Mouse (Mus musculus) gastrocnemius, adult 18-20 months (tissue): ENCODE measurements around the gene Ppp2r5a. TPM values are rescaled to one million over a fixed set of nuclear protein-coding genes. Genes with fewer than 3 reads are reported as not detected.
A peak's percentile ranks its signal among the peaks of the same experiment; 100 is the strongest.
"Not testable (repeated sequence)": the region's sequence is repeated elsewhere in the genome, so short reads cannot be mapped to it uniquely, and the experiment has no call there.

Source experiments
- DNase-seq: peaks from one replicate; pipeline ENCODE4 v3.0.0; 2021; ENCODE audit warnings: low spot score
- long read RNA-seq, 2 experiments: library from polyadenylated mRNA; stranded (forward); transcript quantifications; one replicate each; pipeline ENCODE4 v2.0.0; 2021
- total RNA-seq, 2 experiments: library from RNA; stranded (reverse); gene quantifications; 2 replicates each; pipeline ENCODE4 v1.2.3; 2021

The Ppp2r5a gene
- 10 to 100 TPM; 66.2 to 76.8 TPM for total RNA-seq
- long read RNA-seq, experiment 1, transcript Ppp2r5a-201 (13 exons, 3,088 nt) = major isoform, 140 of 149 reads
- long read RNA-seq, experiment 1, partial matches to known transcripts = 2 of 149 reads
- long read RNA-seq, experiment 1, other reads (novel, unspliced or antisense) = 7 of 149 reads
- long read RNA-seq, experiment 2, transcript Ppp2r5a-201 (13 exons, 3,088 nt) = major isoform, 75 of 87 reads
- long read RNA-seq, experiment 2, partial matches to known transcripts = 6 of 87 reads
- long read RNA-seq, experiment 2, other reads (novel, unspliced or antisense) = 6 of 87 reads

DNA sequence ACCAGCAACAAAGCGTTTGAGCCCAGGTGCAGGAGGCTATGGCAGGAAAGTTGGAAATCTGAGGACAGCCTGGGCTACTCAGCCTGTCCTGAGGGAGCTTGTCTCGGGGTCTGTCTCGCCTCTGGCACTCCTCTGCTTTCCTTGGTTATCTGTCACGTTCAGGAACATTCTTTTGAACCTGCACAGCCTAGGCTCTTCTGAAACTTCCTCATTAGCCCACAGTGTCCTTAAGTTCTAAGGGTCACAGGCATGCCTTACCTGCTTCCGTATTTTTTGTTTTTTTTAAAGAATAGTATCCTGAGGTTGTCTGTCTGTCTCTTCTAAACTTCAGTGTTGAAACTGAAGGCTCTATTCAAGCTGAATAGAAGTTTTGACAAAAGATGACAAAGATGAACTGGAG, at the start of gene Ppp2r5a:
TSS of gene Ppp2r5a (minus strand) at position 199 of the 400 bp plus-strand sequence.
- DNase-seq = no peak

DNA sequence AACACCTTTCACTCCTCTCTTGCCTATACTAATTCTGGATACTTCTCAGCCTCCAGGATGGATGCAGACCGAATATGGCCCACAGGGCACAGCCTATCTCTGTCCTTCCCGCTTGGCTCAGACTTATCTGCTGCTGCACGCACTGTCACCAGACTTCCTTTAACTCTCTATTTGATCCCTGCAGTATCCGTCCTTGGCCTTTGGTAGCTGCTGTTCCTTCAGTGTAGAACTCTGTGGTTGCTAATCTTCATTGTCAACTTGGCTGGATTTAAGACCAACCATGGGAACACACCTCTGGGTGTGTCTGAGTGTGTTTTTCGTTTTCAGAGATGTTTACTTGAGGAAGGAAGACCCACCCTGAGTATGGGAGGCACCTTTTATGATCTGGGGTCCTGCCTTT, 47.5 kb upstream of the Ppp2r5a start:
- no peak for DNase-seq

DNA sequence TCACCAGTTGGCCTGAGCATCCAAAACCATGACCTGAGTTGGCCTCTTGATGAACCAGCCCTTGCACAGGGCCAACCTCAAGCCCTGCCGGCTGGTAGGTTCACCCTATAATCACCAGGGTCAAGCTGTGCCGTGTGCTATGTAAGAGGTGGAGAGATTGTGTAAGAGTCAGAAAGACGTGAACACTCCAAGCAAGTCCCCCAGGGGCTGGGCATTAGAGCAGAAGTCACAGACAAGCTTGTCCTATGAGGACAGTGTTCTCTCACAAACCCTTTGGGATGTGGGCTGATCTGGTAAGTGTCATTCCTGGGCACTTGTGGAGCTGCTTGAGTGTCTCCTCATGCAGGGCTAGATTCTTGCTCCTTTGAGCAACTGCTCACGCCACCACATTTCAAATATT, 46.5 kb upstream of the Ppp2r5a start:
- no peak for DNase-seq

DNA sequence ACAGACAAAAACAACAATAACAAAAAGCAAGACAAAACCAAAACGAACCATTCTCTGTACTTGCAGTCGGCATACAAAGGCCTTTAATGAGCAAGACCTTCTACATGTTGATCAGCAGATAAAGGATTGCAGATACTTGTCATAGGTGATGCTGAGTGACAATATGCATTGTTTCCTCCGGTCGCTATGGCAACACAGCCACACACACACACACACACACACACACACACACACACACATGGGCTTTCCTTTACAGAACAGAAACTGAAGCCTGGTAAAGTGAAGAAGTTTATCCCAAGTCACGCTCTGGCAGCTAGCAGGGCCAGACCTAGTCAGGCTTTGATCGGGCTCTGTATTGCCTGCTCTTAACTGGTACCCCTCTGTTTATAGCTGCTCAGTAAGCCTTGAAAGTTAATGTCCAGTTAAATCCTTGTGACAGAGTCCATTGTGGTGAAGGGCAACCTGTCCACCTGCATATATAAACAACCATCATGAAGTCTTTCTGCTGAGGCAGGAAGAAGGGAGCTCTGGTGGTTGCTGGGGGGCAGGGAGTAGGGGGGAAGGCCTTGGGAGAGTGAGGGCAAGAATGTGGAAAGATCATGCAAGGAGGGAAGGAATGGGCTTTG, 44.4 kb upstream of the Ppp2r5a start:
- DNase-seq = no peak

DNA sequence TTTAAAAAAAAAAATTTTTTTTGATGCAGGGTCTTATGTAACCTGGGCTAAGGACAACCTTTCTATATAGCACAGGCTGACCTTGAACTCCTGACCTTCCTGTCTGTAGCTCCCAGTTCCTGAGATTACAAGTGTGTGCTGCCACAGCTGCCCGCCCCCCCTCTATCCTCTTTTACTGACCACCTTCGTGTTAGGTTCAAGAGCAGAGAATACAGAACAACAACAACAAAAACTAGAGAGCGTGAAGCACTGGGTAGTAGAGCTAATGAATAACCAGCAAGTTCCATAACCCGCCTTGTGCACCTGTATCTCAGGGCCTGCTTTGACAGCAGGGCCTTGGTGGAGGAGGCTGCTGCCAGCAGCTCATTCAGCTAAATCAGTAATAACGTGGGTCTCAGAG, 43.2 kb upstream of the Ppp2r5a start:
- no peak for DNase-seq

DNA sequence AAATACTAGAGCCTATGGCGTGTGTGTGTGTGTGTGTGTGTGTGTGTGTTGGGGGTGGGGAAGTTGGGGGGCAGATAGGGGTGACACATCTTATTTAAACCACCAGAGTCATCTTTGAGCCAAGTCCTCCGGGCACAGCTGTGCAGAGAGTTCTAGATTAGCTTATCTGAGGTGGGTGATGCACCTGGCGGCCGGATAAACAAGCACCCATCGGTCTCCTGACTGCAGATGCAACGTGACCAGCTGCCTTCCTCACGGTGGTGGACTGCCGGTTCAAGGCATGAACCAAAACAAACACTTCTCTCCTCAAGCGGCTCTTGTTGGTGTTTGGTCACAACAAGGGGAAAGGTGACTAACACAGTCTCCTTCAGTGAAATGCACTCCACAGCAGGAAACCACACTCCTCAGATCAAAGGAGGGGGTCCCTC, 42.8 kb upstream of the Ppp2r5a start:
- DNase-seq = no peak

DNA sequence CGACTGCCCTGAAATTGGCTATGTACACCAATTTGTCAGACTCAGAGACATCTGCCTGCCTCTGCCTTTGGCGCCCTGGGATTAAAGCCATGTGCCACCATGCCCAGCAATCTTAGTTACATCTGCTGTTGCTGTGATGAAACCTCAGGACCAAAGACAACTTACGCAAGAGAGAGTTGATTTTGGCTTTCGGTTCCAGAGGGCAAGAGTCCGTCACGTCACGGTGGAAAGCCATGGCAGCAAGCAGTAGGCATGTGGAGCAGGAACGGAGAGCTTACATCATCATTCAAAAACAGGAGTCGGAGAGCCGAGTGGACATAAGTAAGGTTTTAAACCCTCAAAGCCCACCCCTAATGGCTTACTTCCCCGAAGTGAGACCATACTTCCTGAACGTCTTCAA, 42.3 kb upstream of the Ppp2r5a start:
- DNase-seq = no peak

DNA sequence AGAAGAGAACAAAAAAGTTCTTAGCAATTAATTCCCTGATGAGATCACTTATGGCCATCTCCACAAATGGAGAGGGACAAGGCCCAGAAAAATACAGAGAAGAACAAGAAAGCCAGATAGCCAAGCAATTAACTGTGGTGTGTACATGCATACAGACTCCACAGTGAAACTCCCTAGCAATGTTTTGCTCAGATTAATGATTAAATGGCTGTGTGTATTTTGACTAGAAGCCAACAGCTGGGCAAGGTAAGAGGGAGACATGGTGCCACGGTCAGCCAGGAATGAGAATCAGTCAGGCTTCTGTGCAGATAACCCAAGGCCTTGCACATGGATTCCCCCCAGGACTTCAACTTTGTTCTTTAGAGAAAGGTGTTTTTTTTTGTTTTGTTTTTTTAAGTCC, 41.4 kb upstream of the Ppp2r5a start:
- DNase-seq = no peak

DNA sequence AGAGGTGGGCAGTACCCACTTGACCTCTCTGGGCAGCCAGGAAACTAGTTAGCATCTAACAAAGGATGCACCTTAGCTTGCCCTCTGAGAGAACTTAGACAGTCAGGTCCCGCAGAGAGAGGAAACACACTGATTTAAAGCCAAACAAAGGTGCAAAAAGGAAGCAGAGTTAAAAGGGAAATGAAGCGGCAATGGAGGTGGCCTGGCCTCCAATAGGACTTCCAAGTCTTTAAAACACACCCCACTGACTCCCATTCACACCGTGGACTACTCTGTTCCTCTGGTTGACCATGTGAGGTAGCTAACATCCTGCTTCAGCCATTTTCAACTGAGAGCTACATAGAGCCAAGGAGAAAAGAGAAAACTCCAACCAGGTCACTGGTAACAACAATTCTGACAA, 35.9 kb upstream of the Ppp2r5a start:
- no peak for DNase-seq

DNA sequence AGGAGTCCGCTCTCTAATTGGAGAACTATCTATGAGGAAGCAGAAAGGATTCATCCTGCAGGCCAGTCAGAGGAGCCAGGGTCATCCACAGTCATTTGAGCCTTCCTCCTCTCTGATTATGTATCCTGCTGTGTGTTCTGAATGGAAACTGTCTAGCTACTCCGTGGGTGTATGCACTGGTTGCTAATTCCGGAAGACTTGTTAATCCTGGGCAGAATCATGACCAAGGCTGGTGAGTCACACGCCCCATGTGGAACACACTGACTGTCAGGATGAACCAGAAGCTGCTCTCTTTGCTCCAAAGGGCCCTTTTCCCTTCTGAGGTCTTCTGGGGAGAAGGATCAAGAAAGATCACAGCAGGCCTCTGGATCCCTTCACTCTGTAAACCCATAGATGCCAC, 35.5 kb upstream of the Ppp2r5a start:
- no peak for DNase-seq

DNA sequence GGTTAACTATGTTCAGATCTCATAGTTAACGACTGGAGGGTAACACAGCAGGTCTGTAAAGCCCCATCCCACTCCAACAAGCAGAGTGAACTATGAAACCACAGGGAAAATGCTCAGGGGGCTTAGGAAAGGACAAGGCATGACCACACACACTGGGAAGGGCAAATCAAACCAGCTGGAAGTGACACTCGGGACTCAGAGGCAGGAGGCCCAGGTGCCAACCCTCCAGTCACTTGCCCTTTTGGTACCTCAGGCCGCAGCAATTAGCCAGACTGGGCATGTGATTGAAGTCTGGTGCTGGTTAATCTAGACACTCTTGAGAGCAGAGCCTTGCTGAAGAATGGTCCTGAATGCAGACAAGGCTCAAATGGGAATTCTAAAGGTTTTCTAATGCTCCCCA, 33.6 kb upstream of the Ppp2r5a start:
- no peak for DNase-seq

DNA sequence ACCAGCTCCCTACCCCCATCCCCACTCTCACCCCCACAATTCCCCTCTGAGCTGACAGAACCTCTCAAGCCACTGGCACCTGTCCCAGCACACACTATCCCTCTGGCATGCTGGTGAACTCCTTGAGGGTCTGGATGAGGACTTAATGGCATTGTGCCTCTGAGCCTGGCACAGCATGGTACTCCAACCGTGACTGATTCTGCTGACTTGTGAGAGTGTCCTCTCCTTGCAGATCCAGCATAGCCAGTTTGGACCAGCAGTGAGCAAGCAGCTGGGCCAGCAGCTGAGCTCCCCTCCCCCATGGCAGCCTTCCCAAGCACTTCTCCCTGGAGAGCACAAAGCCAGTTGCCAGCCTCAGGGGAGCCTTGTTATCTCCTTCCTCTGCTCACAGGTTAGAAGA, 32.3 kb upstream of the Ppp2r5a start:
- DNase-seq = peak; percentile 72

DNA sequence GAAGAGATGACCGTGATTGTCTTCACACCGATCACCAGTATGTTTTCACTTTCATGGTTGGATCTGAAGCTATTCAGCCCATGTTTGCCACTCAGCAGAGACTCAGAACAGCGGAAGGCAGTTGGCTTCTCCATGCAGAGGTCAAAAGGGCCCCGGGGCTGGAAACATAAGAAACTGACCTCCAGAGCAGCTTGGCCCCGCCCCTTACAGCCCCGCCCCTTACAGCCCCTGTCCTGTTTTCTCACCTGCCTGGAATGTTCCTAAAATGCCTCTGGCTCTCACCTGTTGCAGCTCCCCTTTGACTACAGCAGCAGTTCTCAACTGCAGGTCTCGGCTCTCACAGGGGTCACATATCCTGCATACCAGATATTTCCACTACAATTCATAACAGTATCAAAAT, 29.5 kb upstream of the Ppp2r5a start:
- DNase-seq = no peak

DNA sequence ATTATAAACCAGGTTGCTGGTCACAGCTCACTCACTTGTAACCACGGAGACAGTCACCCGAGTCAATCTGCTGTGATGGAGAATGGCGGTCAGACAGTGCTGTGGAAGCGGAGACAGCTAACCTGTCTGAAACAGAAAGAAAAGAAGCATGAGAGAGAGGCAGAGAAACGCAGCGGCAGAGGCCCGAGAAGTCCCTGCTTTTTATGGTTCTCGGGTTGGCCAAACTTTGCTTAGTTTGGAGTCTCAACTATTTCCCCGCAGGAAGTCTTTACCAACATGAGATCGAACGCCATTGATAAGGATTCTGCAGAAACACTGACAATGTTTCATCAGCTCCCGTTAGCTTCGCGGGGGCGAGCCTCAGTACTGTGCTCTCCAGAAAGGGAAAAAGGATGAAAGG, 29.0 kb upstream of the Ppp2r5a start:
- no peak for DNase-seq

DNA sequence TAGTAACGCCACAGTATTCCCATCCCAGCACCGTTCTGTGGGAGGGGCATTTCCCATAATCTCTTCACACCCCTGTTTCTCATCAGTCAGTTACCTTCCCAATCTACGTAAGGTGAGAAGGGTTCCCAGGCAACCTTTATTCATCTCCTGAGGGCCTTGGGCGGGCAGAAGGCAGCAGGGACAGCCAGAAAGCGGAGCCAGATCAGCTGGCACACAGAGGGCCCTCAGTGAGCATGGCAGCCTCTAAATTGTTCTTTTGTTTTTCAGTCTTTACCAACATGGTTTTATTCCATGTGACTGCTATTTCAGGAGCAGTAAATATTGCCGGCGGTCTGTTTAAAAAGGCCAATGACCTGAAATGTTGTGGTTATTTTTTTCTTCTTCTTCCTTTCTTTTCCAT, 27.0 kb upstream of the Ppp2r5a start:
- no peak for DNase-seq

DNA sequence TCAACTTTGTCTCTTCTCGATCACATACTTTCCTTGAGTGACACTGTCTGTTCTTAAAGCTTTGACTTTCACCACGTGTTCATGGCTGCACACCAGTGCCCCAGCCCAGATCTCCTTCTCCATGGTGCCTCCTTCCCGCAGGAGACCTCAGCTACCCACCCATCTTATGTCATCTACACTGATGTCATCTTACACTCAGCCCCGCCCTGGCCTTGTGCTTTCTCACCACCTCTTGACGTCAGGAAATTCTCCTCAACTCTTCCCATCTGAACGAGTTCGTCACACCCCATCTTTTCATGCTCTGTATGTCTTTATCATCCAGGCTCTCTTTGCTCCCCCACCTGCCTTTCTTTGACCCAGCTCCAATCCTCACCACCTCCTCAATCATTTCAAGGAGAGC, 22.8 kb upstream of the Ppp2r5a start:
- DNase-seq = no peak

DNA sequence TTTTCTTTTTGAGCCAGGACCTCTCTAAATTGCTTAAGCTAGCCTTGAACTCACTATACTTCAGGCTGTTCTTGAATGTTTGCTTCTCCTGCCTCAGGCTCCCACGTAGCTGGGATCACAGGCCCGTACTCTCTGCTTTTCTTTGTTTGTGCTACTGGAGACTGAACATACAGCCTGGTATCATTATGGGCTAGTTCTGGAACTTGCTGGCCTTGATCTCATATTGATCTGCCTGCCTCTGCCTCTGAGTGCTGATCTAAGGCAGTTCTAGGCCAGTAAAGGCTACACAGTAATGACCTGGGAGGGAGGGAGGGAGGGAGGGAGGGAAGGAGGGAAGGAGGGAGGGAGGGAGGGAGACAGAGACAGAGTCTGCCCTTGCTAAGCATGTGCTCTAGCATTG, 20.1 kb upstream of the Ppp2r5a start:
- no peak for DNase-seq

DNA sequence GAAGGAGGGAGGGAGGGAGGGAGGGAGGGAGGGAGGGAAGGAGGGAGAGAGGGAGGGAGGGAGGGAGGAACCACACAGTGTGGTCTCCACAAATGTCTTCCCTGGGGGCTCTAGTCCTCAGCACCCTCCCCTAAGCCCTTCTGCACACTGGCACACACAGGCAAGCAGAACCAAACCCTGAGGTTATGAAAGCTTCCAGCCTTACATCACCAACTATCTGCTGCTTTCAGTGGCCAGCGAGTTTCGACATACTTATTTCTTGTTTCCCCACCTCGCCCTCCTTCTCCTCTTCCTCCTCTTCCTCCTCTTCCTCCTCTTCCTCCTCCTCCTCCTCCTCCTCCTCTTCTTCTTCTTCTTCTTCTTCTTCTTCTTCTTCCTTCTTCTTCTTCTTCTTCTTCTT, 19.6 kb upstream of the Ppp2r5a start:
- DNase-seq = not testable (repeated sequence)

DNA sequence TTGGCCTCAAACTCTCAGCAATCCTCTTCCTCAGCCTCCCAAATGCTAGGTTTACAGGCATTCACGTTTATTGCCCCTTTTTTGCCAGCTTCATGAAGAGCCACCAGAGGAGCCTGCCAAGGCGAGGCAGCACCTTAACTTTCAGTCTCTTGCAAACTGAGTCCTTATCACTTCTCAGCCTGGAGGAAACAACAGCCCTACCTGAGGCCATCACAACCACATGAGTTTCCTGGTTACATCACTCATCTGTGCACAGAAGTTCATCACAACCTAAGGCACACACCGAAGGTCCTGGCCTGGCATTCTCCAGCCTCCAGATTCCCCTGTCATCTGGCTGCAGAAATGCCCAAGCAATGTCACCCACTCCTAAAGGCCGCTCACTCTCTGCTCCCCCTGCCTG, 19.1 kb upstream of the Ppp2r5a start:
- DNase-seq = no peak

DNA sequence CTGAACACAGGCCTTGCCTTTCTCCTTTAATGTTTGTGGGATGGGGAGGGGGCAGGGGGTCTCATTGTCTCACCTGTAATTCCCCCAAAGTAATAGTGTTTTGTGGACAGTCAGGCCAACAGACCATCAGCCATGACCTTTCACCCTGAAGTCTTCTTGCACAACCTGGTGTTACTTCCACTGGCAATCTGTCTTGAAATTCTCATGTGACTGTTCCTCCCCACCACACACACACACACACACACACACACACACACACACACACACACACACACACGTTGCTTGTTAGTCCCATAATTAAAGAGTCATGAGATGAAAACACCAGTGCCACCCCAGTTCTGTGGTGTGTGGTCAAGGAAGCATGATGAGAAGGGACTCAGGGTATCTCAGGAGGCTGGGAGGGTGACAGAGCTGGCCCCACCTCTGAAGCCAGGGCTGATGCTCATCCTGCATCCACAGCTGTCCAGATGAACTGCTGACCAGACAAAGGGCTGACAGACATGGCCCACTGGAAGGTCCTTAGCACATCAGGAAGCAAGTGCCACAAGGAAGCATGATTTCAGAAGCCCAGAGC, 18.4 kb upstream of the Ppp2r5a start:
- DNase-seq = no peak

DNA sequence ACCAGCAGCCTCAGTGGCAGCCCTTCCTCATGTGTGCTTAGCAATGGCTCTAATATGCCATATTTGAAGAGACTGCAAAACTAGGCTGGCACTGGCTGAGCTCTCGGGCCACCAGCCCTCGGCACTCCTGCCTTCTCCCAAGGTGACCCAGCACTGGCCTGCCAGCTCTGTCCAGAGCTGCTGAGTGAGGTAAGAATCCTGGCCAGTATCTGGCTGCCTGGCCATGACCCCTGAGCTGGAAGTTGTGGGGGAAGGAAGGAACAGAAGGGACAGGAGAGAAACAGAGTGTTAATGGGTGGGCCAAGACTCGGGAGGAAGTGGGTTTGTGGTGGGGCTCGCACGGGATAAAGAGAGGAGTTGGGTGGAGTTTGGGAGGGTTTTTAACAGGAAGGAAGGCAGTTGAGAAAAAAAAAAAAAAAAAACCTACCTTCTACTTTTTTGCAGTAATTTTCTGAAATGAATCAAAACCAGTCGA, 17.9 kb upstream of the Ppp2r5a start:
- DNase-seq = peak; percentile 77

DNA sequence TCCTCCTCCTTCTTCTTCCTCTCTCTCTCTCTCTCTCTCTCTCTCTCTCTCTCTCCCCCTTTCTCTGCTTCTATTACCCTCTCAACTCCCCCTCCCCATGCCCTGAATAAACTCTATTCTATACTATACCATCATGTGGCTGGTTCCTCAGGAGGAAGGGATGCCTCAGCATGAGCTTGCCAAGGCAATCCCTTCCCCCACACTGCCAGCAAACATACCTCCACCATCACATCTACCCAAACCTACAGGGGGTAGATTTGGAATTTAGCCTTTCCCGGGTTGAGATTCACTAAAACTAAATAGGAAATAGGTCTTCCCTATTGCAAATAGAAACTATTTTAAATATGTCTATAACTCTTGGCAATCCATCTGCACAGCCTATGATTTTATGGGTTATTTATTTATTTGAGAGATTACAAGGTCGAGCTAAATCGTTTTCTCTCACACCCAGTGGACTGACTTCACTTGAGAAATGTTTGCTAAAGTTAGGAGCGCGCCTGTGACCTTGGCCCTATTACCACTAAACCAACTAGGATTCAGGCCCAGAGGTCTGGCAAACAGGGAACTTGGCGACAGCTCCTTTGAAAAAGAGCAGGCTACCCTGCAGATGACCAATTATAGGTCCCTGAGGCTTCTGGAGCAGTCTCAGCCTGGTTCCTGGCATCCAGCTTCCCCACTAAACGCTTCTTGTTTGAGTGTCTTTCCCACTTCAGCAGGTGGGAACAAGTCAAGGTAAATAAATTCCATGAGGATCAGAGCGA, 17.1 kb upstream of the Ppp2r5a start:
- DNase-seq = peak; percentile 64
